15 mouse cellular contexts compared by ENCODE assay signal in the genomic region with DNA sequence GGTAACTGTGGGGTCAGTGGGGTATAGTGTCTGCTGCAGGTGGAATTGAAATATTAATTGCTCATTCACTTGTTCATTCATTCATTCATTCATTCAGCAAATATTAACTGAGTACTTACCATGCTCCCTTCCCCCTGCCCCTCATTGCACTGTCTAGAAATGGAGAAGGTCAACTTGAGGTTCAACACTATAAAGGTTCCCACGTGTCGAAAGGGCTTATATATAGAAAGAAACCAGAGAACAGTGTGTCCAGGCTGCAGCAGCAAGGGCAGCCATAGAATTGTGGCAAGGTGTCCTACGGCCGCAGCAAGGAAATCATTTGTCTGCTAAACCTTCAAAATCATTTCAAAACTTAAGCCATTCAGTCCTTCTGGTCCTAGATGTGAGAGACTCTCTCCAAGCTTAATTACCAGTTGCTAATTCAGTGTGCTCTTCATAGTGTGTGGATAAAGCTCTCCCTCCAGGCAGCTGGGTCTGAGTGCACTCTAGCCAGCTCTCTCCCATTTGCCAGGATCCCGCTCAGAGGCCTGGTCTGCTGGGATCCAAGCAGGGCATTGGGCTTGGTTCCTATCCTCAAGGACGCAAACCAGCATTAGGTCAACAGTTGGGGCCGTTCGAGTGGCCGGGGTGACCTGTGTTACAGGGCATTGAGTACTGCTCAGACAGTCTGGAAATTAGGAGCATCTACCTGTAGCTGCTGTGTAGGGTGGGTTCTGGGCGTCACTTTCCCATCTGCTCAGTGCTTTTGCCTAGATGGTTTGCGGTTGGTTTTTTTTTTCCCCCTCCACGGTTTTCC.
DNase-seq lines count a peak whose midpoint lies in the region; ATAC-seq and TF ChIP-seq lines count a peak whose summit lies in the region.
"Had no signal": no experiment of that assay in that cellular context is flagged by ENCODE, and none has a peak within 500 bp of the region (broad histone marks: within the 10 kb centered on the region; RNA-seq: fewer than 3 reads in every experiment).

No protein-coding gene starts in this region.

- WGBS in heart, embryonic 12.5 days, result 77% methylated on average over 12 of the region's 12 CpGs
- 52% methylated on average over 12 of the region's 12 CpGs for WGBS in kidney, adult 2 months

- H3K4me1 ChIP-seq in heart, embryonic 12.5 days (replicated peaks), result peaks cover 39% of the 10 kb centered on the region
- H3K4me1 ChIP-seq in kidney, adult 2 months (ENCODE audit: control insufficient read depth, insufficient read depth, low read length), result no peaks in the 10 kb centered on the region; the same call in 1 of the 2 replicates

- no peaks in the 10 kb centered on the region for H3K27me3 ChIP-seq in heart, embryonic 12.5 days (replicated peaks)
- no peaks in the 10 kb centered on the region for H3K27me3 ChIP-seq in kidney, adult 2 months (replicated peaks; ENCODE audit: control insufficient read depth, insufficient read depth, low read length)
- H3K27me3 ChIP-seq: forebrain, embryonic 15.5 days; limb, embryonic 15.5 days had no signal

- no peak overlapping the region for H3K4me2 ChIP-seq in heart, embryonic 12.5 days
- H3K4me2 ChIP-seq: forebrain, embryonic 15.5 days; hindbrain, embryonic 14.5 days; limb, embryonic 15.5 days had no signal

- peak overlapping the region; percentile 12; the same call in 1 of the 2 replicates for H3K27ac ChIP-seq in heart, embryonic 12.5 days (ENCODE audit: poor library complexity, severe bottlenecking)
- H3K27ac ChIP-seq in kidney, adult 2 months (ENCODE audit: insufficient read depth, low read depth, low read length), result peak overlapping the region; percentile 90
- H3K27ac ChIP-seq: forebrain, embryonic 15.5 days; hindbrain, embryonic 14.5 days had no signal

- H3K4me3 ChIP-seq in heart, embryonic 12.5 days, result no peak overlapping the region
- H3K4me3 ChIP-seq in kidney, adult 2 months (ENCODE audit: insufficient read depth, low read depth, low read length), result no peak overlapping the region
- H3K4me3 ChIP-seq: forebrain, embryonic 15.5 days; limb, embryonic 15.5 days had no signal

- no peak for DNase-seq in heart, adult 8-10 months (ENCODE audit: low spot score)
- peak; percentile 72 for DNase-seq in kidney, adult 11 months
- no peak for DNase-seq in kidney, postnatal 14 days
- peak; percentile 68 for DNase-seq in kidney, adult 2 months
- peak; percentile 34 to 71 for DNase-seq in kidney, postnatal 25 days
- DNase-seq in testis, postnatal 10 days (ENCODE audit: low spot score), result no peak
- DNase-seq in thymus, postnatal 25 days, result no peak
- DNase-seq: adrenal gland, adult 8-10 months; cerebellum, adult 11 months; layer of hippocampus, adult 9-11 months; thymus, adult 18-20 months had no signal

- ATAC-seq in heart, embryonic 12.5 days (ENCODE audit: insufficient number of reproducible peaks, low FRiP score), result peak; percentile 43; the same call in 1 of the 2 replicates
- ATAC-seq: forebrain, embryonic 15.5 days had no signal

- TF ChIP-seq POLR2A in kidney, adult 2 months (IDR thresholded peaks at IDR 0.05; ENCODE audit: low read depth, low read length), result no peak

- H3K9me3 ChIP-seq in heart, embryonic 12.5 days (replicated peaks), result no peaks in the 10 kb centered on the region
- H3K9me3 ChIP-seq: forebrain, embryonic 15.5 days; limb, embryonic 15.5 days had no signal

- peaks cover 32% of the 10 kb centered on the region for H3K36me3 ChIP-seq in heart, embryonic 12.5 days
- no peaks in the 10 kb centered on the region for H3K36me3 ChIP-seq in kidney, adult 2 months (ENCODE audit: control insufficient read depth, insufficient read depth, low read length)
- H3K36me3 ChIP-seq: forebrain, embryonic 15.5 days had no signal

- H3K9ac ChIP-seq in heart, embryonic 12.5 days, result no peak overlapping the region
- H3K9ac ChIP-seq: forebrain, embryonic 15.5 days; hindbrain, embryonic 14.5 days; limb, embryonic 15.5 days had no signal

- no peak for TF ChIP-seq CTCF in kidney, adult 2 months (conservative IDR thresholded peaks at IDR 0.05; ENCODE audit: insufficient read depth, insufficient read length, low read depth, low read length)

Comparison
In these comparisons a context has a peak if more than half of its experiments do, and no peak if none do; other contexts are left out.
1. DNase-seq: peak in kidney, adult 11 months (single experiment), kidney, adult 2 months (single experiment) and kidney, postnatal 25 days (2 of 2); none in heart, adult 8-10 months (single experiment), kidney, postnatal 14 days (single experiment), testis, postnatal 10 days (single experiment) and thymus, postnatal 25 days (single experiment).